Mouse (Mus musculus) liver, embryonic 14.5 days (tissue): ENCODE results near the gene Efcc1. TPM values are rescaled to one million over a fixed set of nuclear protein-coding genes. Genes with fewer than 3 reads are reported as not detected.
A peak's percentile ranks its signal among the peaks of the same experiment; 100 is the strongest.

Experiments
- ATAC-seq: fragments of 200-750 bp; cut with Nextera tagmentation; 2 replicates; pipeline ENCODE4 v1.8.0; 2017; ENCODE audit warnings: moderate number of reproducible peaks, mild to moderate bottlenecking, moderate library complexity; ENCODE audit not compliant: insufficient read depth
- DNase-seq, 3 experiments: peaks; one replicate each; pipeline ENCODE4 v3.0.0-alpha.2; 2012 to 2013; ENCODE audit warnings: low read depth in 3 of 3, low spot score in 3 of 3
- H3K27ac ChIP-seq: fragments of 300-500 bp; sonication (generic); 2 replicates; pipeline ENCODE4 v1.5.1; 2014; ENCODE audit warnings: moderate library complexity, mild to moderate bottlenecking, control low read depth, inconsistent platforms
- H3K27me3 ChIP-seq: fragments of 300-500 bp; sonication (generic); 2 replicates; pipeline ENCODE4 v1.6.1; 2014; ENCODE audit warnings: mild to moderate bottlenecking, low read length, moderate library complexity; ENCODE audit not compliant: control insufficient read depth, insufficient read depth
- H3K36me3 ChIP-seq: fragments of 300-500 bp; sonication (generic); replicated peaks from 2 replicates; pipeline ENCODE4 v1.6.1; 2014; ENCODE audit warnings: low read depth; ENCODE audit not compliant: control insufficient read depth, insufficient read depth
- H3K4me1 ChIP-seq, 2 experiments: fragments of 200-500 bp in 1 of 2; fragments of 300-500 bp in 1 of 2; sonication (generic) in 1 of 2; replicated peaks; 2 replicates each; pipeline ENCODE4 v1.6.1; 2012 to 2014; ENCODE audit warnings: antibody characterized with exemption in 1 of 2, inconsistent platforms in 1 of 2, low read length in 1 of 2; ENCODE audit not compliant: control insufficient read depth in 2 of 2, insufficient read depth in 2 of 2
- H3K4me2 ChIP-seq: fragments of 300-500 bp; sonication (generic); 2 replicates; pipeline ENCODE4 v1.6.1; 2014; ENCODE audit warnings: low read depth, mild to moderate bottlenecking, control low read depth, moderate library complexity
- H3K4me3 ChIP-seq, 2 experiments: fragments of 200-500 bp in 1 of 2; fragments of 300-500 bp in 1 of 2; sonication (generic) in 1 of 2; 2 replicates each; pipeline ENCODE4 v1.5.1; 2012 to 2014; ENCODE audit warnings: low read depth in 2 of 2, low read length in 2 of 2, mild to moderate bottlenecking in 2 of 2, control low read depth in 1 of 2, inconsistent platforms in 1 of 2, moderate library complexity in 1 of 2; ENCODE audit not compliant: insufficient read depth in 1 of 2
- H3K9ac ChIP-seq: fragments of 300-500 bp; sonication (generic); replicated peaks from 2 replicates; pipeline ENCODE4 v1.6.1; 2014; ENCODE audit warnings: mild to moderate bottlenecking, control low read depth, moderate library complexity
- H3K9me3 ChIP-seq: fragments of 300-500 bp; sonication (generic); 2 replicates; pipeline ENCODE4 v1.6.1; 2016; ENCODE audit warnings: low read length, mixed read lengths; ENCODE audit not compliant: control insufficient read depth
- CTCF ChIP-seq: IDR thresholded peaks from 2 replicates; pipeline ENCODE4 v1.5.1; 2016; ENCODE audit warnings: antibody characterized with exemption, low read depth, control low read depth
- EP300 ChIP-seq: IDR thresholded peaks from 2 replicates; pipeline ENCODE4 v1.6.1; 2016; ENCODE audit warnings: antibody characterized with exemption, low read depth
- WGBS: fragments of 180-500 bp; shearing (Covaris S2); extraction: QIAGEN DNeasy Blood & Tissue Kit; methylation state at CpG from one replicate; pipeline ENCODE4 v1.1.7; 2014; ENCODE audit not compliant: insufficient replicate concordance; 5-methylcytosine and 5-hydroxymethylcytosine counted together
- polyA plus RNA-seq, 2 experiments: library from polyadenylated mRNA; depleted of rRNA in 1 of 2; stranded (reverse) in 1 of 2; unstranded in 1 of 2; fragments of >200 nt; fragmentation: Nextera tagmentation in 1 of 2; extraction: Ambion mirVana in 1 of 2; gene quantifications; 2 replicates each; pipeline versions ENCODE4 v1.2.1 to v1.2.3; 2012 to 2014

The Efcc1 gene
- polyA plus RNA-seq, 2 experiments = 0.09 to 0.17 TPM

DNA sequence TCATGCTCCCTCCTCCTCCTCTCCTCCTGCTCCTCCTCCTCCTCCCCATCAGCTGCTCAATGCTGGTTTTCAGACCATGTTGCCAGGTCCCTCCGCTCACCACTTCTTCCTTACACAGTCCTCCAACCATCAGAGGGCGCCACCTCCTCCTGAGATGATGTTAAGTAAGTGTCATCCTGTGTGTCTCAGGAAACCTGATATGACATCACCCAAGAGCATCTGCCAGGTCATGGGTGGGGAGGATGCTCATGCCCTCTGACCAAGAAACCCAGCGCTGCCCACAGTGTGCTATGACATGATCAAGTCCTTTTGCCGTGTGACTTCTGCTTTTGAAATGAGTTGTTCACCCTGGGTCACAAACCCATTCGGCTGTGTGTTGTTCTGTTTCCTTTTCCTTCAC is 12.1 kb downstream of the Efcc1 start:
- H3K4me2 ChIP-seq = no peak overlapping the region
- H3K9me3 ChIP-seq = no peaks in the 10 kb centered on the region
- no peak overlapping the region for H3K9ac ChIP-seq
- no peak overlapping the region for H3K27ac ChIP-seq
- peaks cover 60 to 76% of the 10 kb centered on the region in 2 experiments for H3K4me1 ChIP-seq
- no peak overlapping the region for H3K4me3 ChIP-seq
- TF ChIP-seq CTCF (peak; percentile 84), EP300 (0 out of 2 replicates have a peak, but pooled peaks have one; percentile 7)
- ATAC-seq (no peak), DNase-seq (peak in 2 of 3 experiments; percentile 45 to 54)
- 77% methylated on average over 5 of the region's 5 CpGs for WGBS
- H3K36me3 ChIP-seq = no peaks in the 10 kb centered on the region
- H3K27me3 ChIP-seq = no peaks in the 10 kb centered on the region

GRCm38 (mm10) chr6:87743281-87743680 is 12.6 kb downstream of the Efcc1 start:
- Histone ChIP-seq H3K27me3 (no peaks in the 10 kb centered on the region), H3K9me3 (no peaks in the 10 kb centered on the region), H3K27ac (no peak overlapping the region), H3K36me3 (no peaks in the 10 kb centered on the region), H3K9ac (no peak overlapping the region), H3K4me2 (no peak overlapping the region), H3K4me1 (peaks cover 57 to 75% of the 10 kb centered on the region in 2 experiments), H3K4me3 (no peak overlapping the region)
- 81% methylated on average over 5 of the region's 5 CpGs for WGBS
- TF ChIP-seq CTCF (no peak), EP300 (no peak)
- ATAC-seq (no peak), DNase-seq (no peak)

DNA sequence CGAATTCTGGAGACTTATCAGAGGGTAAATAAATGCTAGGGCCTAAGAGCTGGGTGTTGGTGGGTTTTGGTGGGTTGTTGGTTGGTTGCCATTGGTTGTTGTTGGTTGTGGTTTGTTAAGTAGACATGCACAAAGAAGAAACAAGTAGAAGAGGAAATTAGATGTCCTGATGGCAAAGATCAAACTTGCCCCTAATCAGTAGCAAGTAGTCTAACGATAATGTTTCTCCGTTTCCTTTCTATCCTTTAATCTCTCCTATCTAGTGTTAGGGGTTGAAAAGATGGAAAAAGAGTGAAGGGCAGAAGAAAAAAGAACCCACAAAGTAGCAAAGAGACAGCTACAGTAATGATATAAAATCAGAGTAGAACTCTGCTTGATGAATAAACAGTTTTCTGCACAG is 14.0 kb downstream of the Efcc1 start:
- TF ChIP-seq EP300 (no peak), CTCF (no peak)
- no peak for ATAC-seq
- peaks cover 50 to 78% of the 10 kb centered on the region in 2 experiments for H3K4me1 ChIP-seq
- 58% methylated on average over 3 of the region's 3 CpGs for WGBS
- H3K4me3 ChIP-seq = no peak overlapping the region
- H3K9me3 ChIP-seq = no peaks in the 10 kb centered on the region
- H3K36me3 ChIP-seq = no peaks in the 10 kb centered on the region
- no peak overlapping the region for H3K4me2 ChIP-seq
- DNase-seq = no peak
- H3K27me3 ChIP-seq = no peaks in the 10 kb centered on the region
- no peak overlapping the region for H3K9ac ChIP-seq
- no peak overlapping the region for H3K27ac ChIP-seq

DNA sequence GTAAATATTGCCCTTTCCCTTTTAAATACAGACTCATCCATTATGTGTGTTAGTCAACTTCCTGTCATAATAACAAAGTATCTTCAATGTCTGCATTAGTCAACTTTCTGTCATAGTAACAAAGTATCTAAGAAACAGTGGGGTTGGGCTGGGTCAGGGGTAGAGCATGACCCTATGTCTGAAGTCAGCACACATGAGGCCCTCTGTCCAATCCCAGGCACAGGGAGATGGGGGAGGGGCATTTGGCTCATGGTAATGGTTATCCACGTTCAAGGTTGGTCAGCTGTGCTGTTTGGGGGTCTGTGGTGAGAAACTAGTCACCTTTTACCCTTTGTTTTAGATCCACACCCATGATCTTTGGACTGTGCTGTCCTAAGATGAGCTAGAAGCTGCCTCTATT is 14.6 kb downstream of the Efcc1 start:
- Histone ChIP-seq H3K4me1 (peaks cover 43 to 72% of the 10 kb centered on the region in 2 experiments), H3K27ac (no peak overlapping the region; the same call in 1 of the 2 replicates), H3K36me3 (no peaks in the 10 kb centered on the region), H3K9me3 (no peaks in the 10 kb centered on the region), H3K9ac (no peak overlapping the region), H3K4me2 (no peak overlapping the region), H3K27me3 (no peaks in the 10 kb centered on the region), H3K4me3 (no peak overlapping the region)
- no peak for DNase-seq
- 21% methylated on average over 1 of the region's 1 CpGs for WGBS
- TF ChIP-seq EP300 (no peak), CTCF (no peak)
- no peak for ATAC-seq

DNA sequence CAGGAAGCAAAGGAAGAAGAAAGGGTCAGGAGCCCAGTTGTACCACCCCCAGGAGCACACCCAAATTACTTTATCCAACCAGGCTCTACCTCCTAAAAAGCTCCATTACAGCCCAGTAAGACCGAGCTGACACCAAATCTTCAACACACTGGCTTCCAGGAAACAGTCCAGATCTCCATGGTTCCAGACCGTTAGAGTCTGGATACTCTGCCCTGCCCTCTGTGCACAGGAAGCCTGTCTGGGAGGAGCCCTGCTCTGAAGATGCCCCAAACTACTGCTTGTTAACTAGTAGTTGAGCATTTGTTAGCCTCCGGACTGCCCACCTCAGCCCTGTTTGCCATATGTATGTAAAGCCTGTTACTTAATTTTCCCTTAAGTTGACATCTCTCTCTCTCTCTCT is 15.4 kb downstream of the Efcc1 start:
- Histone ChIP-seq H3K4me1 (peaks cover 36 to 64% of the 10 kb centered on the region in 2 experiments), H3K4me2 (no peak overlapping the region), H3K9ac (0 out of 2 replicates have a peak overlapping the region, but pooled peaks have one; percentile 0), H3K4me3 (no peak overlapping the region), H3K36me3 (no peaks in the 10 kb centered on the region), H3K27me3 (no peaks in the 10 kb centered on the region), H3K27ac (peak overlapping the region; percentile 43), H3K9me3 (no peaks in the 10 kb centered on the region)
- ATAC-seq = no peak; the same call in 1 of the 2 replicates
- DNase-seq = no peak
- TF ChIP-seq EP300 (no peak), CTCF (no peak)
- 36% methylated on average over 3 of the region's 3 CpGs for WGBS
